Comparison of ENCODE assay signal across 1 mouse cellular context in genomic region chr11:83713925-83714324, GRCm38 (mm10).
A peak's percentile ranks its signal among the peaks of the same experiment; 100 is the strongest.
TF ChIP-seq lines count a peak whose summit lies in the region.

No protein-coding gene starts in this region.

TF ChIP-seq in CH12.LX, 34 proteins besides CTCF, POLR2A, EP300 and RAD21 (continued from another document):
- TF ChIP-seq BHLHE40 (IDR thresholded peaks at IDR 0.05; ENCODE audit: low read depth, low read length) (no peak), SMC3 (IDR thresholded peaks at IDR 0.05; ENCODE audit: low read depth, low read length) (no peak), JUN (IDR thresholded peaks at IDR 0.05; ENCODE audit: insufficient read depth, low read depth, low read length) (no peak), MEF2A (IDR thresholded peaks at IDR 0.05; ENCODE audit: borderline replicate concordance, low read depth, low read length) (no peak), IRF4 (IDR thresholded peaks at IDR 0.05; ENCODE audit: low read depth, low read length) (no peak; the same call in 1 of the 2 replicates), POLR2AphosphoS2 (IDR thresholded peaks at IDR 0.05; ENCODE audit: low read depth, low read length) (no peak), GABPA (IDR thresholded peaks at IDR 0.05; ENCODE audit: insufficient replicate concordance, low read depth, low read length) (no peak), MAZ (IDR thresholded peaks at IDR 0.05; ENCODE audit: low read depth, low read length) (no peak), RCOR1 (conservative IDR thresholded peaks at IDR 0.05; ENCODE audit: low read depth, low read length) (no peak), SIN3A (IDR thresholded peaks at IDR 0.05; ENCODE audit: low read length) (no peak), MYC (IDR thresholded peaks at IDR 0.05; ENCODE audit: low read depth, low read length) (peak; percentile 93), ZC3H11A (IDR thresholded peaks at IDR 0.05; ENCODE audit: low read depth, low read length) (no peak), USF2 (conservative IDR thresholded peaks at IDR 0.05; ENCODE audit: low read depth, low read length) (peak; percentile 57; the same call in 1 of the 2 replicates), NRF1 (IDR thresholded peaks at IDR 0.05; ENCODE audit: low read depth, low read length) (no peak), PAX5 (IDR thresholded peaks at IDR 0.05; ENCODE audit: low read length) (no peak), MAFK (IDR thresholded peaks at IDR 0.05; ENCODE audit: insufficient replicate concordance, low read length) (no peak), ZKSCAN1 (IDR thresholded peaks at IDR 0.05; ENCODE audit: borderline replicate concordance, low read depth, low read length) (no peak), TCF12 (IDR thresholded peaks at IDR 0.05; ENCODE audit: low read depth, low read length) (no peak), MXI1 (IDR thresholded peaks at IDR 0.05; ENCODE audit: low read depth, low read length) (peak; percentile 61; the same call in 1 of the 2 replicates), ZNF384 (IDR thresholded peaks at IDR 0.05; ENCODE audit: low read depth, low read length) (no peak)
